Mouse (Mus musculus) cerebellum, adult 2 months (tissue): ENCODE measurements around the gene Ldlrap1.

Experiments
- CTCF ChIP-seq: fragments of 200-500 bp; IDR thresholded peaks from 2 replicates; pipeline ENCODE4 v1.5.1; 2011; ENCODE audit warnings: low read depth, mild to moderate bottlenecking, control low read depth, low read length, moderate library complexity, borderline replicate concordance; ENCODE audit not compliant: insufficient read depth
- POLR2A ChIP-seq: fragments of 200-500 bp; IDR thresholded peaks from 2 replicates; pipeline ENCODE4 v1.6.1; 2011; ENCODE audit warnings: low read length, control low read depth, borderline replicate concordance; ENCODE audit not compliant: insufficient read depth

DNA sequence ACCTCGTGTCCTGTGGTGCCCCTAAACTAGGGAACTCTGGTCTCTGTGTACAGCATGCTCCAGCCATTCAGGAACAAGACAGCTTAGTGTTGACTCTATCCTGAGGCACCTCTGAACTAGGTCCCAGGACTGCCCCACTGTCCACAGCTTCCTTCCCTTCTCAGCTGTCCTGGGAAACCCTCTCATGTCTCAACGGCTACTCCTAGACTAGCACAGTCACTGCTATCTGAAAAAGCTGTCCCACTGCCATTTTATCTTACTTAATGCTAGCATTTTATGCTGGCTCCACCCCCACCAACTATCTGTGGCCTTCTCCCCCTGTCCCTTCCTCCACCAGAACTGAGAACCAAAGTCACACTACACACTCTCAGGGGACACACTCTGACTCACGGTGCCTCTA is 3.5 kb downstream of the Ldlrap1 start:
- no peak for TF ChIP-seq CTCF
- no peak for TF ChIP-seq POLR2A
